Mouse (Mus musculus) testis, adult 10 weeks (tissue): ENCODE measurements around the gene Ceacam13. TPM values are rescaled to one million over a fixed set of nuclear protein-coding genes. Genes with fewer than 3 reads are reported as not detected.

Source experiments
- polyA plus RNA-seq: library from polyadenylated mRNA; stranded (reverse); fragments of 350-450 nt; fragmentation: Illumina TruSeq; extraction: RNeasy Lipid Tissue Mini Kit (QIAGEN cat#74804); gene quantifications from one replicate; pipeline ENCODE4 v1.2.3, GENCODE M21; 2014; ENCODE audit warnings: low read depth, low replicate concordance

The Ceacam13 gene
- polyA plus RNA-seq = not detected

GRCm38 (mm10) chr7:18009589-18009988 lies at the start of gene Ceacam13:
TSS of gene Ceacam13 (plus strand) at chr7:18009889.

GRCm38 (mm10) chr7:17971824-17972223 lies 37.9 kb upstream of the Ceacam13 start, which contains the start of gene Ceacam11:
TSS of gene Ceacam11 (plus strand) at chr7:17972124.

GRCm38 (mm10) chr7:18065629-18066028 lies 55.9 kb downstream of the Ceacam13 start, which contains the start of gene Ceacam12:
TSS of gene Ceacam12 (plus strand) at chr7:18065929.

Other genes starting within 250 kb of the Ceacam13 start
- not detected for gene Ceacam14, start 197.3 kb upstream of the Ceacam13 start, polyA plus RNA-seq
- gene Gm5155, start 138.1 kb upstream of the Ceacam13 start, polyA plus RNA-seq = not detected
- not detected for gene Ceacam11, start 37.8 kb upstream of the Ceacam13 start, polyA plus RNA-seq
- not detected for gene Ceacam12, start 56.0 kb downstream of the Ceacam13 start, polyA plus RNA-seq
- not detected for gene Igfl3, start 166.6 kb downstream of the Ceacam13 start, polyA plus RNA-seq
- not detected for gene Mill1, start 235.5 kb downstream of the Ceacam13 start, polyA plus RNA-seq